Mouse (Mus musculus) heart, postnatal 10 days (tissue): ENCODE measurements at regions not wholly inside any gene's neighbourhood (a gene's known extent, or its start where the extent isn't known, plus 50 kb on each side); places are given as distances from the start of the nearest gene placed in this dataset.

Experiments used
- DNase-seq, 2 experiments: peaks; one replicate each; pipeline ENCODE4 v3.0.0; 2021
- intact Hi-C: fragments of 180-260 bp; cut with DNase I; formaldehyde crosslinking; loops from one replicate; pipeline ENCODE4 v1.15.1; 2025

DNA sequence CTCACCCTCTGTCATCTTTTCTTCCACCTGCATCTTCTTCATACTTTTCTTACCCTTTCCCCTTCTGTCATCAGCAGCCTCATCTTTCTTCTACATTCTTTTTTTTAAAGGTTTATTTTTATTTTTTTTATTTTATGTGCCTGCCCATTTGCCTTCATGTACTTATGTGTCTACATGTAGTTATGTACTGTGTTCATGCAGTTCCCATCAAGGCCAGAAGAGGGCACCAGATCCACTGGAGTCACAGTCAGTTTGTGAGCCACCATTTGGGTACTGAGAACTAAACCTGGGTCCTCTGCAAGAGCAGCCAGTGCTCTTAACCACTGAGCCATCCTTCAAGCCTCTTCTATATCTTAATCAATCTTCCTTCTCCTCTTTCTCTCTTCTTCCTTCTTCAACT, 475.7 kb upstream of the Zmiz1 start:
- peak in 1 of 2 experiments; percentile 21 for DNase-seq
- intact Hi-C loops = no loop called here

DNA sequence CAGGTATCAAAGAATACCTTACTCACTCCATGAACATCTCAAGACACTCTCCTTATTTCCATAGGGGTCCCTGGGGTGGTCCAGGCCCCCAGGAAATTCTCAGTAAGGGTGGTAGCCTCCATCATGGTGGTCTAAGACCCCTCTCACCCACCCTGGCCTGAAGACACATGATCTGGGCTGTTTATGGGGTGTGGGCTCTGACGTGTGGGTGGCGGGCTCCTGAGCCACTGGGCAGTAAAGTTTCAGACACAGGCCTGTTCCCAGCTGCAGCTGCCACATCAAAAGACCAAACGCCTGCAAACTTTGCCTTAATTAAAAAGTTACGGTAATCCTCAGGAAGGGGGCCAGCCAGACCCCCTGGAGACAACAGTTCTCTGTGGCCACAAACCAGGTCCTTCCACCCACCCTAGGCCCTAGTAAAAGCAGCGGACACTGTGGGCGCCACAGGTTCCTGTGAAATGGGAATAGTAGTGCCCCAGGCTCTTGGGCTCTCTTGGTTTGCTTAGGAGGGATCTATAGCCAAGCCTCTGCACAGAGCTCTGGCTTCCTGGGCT, 473.1 kb upstream of the Zmiz1 start:
- intact Hi-C loops = no loop called here
- DNase-seq = no peak

GRCm38 (mm10) chr14:24986404-24986803, 472.6 kb upstream of the Zmiz1 start:
- intact Hi-C loops = no loop called here
- DNase-seq = no peak

DNA sequence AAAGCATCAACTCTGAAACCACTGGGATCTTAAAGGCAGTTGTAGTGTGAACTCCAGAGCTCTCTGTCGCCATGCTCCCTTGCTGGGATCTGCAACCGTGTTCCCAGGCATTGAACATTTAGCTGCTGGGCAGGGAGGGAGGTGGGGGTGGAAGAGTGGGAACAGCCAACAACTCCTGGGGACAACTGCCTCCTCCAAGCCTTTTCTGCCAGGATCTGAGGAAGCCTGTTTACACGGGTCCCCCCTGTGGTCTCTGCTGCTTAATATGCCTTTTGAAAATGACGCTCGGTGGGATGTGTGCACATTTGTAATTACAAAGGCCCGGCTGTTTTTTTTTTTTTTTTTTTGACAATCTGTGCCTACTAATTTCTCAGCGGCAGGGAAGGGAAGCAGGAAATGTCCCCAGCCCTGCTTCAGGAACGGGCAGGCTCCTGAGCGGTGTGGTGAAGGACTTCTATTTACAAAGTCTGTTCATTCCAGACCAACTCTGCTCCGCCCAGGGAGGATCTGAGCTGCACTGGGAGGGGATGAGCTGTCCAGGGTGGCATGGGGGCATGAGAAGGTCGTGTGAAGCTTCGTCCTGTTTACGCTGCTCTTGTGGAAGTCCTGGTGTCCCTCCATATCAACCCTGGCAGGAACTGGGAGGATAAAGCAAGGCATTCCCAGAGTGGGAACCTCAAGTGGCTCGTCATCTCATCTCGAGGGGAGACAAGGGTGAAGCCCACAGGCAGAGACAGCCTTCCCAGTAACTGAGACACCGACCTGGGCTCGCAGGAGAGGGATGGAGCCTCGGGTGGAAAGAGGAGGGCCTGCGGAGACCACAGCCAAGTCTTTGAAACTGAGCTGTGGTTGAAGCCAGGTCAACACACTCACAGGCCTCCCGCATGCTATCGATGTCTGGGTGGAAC, 465.0 kb upstream of the Zmiz1 start:
- DNase-seq = no peak
- intact Hi-C loops = no loop called here

- DNase-seq = no peak
- intact Hi-C loops = no loop called here
Measured at GRCm38 (mm10) chr14:24995226-24995625, 463.8 kb upstream of the Zmiz1 start.

GRCm38 (mm10) chr14:24997786-24998509, 461.0 kb upstream of the Zmiz1 start:
- intact Hi-C loops = no loop called here
- no peak for DNase-seq

DNA sequence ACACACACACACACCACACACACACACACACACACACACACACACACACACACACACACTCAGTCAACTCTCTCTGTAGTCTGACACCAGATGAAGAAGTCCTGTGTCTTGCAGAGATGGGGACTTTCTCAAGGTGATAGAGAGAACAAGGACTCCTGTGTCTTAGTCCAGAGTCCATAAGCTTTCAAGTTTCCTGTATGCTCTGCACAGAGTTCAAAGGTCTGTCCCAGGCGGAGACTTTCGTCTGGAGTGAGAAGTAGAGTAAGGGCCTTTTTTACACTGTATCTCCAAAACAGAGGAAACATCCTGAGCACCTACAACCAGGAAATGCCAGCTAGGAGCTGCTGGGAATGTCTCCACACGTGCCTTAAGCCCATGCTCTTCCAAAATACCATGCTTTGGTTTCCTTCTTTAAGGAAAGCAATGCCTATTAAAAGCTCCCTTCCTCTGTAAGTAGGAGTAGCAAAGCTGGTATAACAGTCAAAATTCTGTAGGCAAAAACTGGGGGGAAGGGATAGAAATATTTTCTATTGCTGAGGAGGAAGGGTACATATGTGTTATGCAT, 459.9 kb upstream of the Zmiz1 start:
- intact Hi-C loops = no loop called here
- DNase-seq = no peak

GRCm38 (mm10) chr14:25005241-25005946, 453.6 kb upstream of the Zmiz1 start:
- no peak for DNase-seq

DNA sequence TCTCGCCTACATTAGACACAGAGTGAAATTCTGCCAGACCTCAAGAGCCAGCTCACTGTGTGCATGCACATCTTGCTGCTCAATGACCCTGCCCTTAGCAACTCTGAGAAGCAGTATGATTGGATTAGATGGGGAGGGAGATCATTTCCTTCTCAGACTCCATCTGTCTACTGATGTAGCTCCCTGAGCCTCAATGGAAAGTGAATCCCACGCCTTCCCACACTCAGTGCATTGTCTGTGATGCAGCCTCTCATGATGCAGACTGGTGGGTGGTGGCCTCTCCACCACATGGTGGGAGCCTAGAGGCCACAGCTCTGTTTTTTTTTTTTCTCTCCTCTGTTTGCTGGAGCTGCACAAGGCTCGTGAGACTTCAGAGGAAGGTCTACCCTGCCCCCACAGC, 447.1 kb upstream of the Zmiz1 start:
- intact Hi-C loops = no loop called here
- DNase-seq = no peak

More at GRCm38 (mm10) chr14:25005241-25005946, 453.6 kb upstream of the Zmiz1 start:
- intact Hi-C loops = no loop called here

- intact Hi-C loops = loop anchor here (1.0 kb wide), 1 partner anchor 26 kb away; no protein-coding TSS in a partner anchor
- no peak for DNase-seq
Measured at GRCm38 (mm10) chr14:25015288-25016238, 443.4 kb upstream of the Zmiz1 start.

GRCm38 (mm10) chr14:25017860-25018259, 441.1 kb upstream of the Zmiz1 start:
- intact Hi-C loops = no loop called here
- DNase-seq = no peak

GRCm38 (mm10) chr14:25019306-25019905, 439.6 kb upstream of the Zmiz1 start:
- intact Hi-C loops = no loop called here
- DNase-seq = no peak

DNA sequence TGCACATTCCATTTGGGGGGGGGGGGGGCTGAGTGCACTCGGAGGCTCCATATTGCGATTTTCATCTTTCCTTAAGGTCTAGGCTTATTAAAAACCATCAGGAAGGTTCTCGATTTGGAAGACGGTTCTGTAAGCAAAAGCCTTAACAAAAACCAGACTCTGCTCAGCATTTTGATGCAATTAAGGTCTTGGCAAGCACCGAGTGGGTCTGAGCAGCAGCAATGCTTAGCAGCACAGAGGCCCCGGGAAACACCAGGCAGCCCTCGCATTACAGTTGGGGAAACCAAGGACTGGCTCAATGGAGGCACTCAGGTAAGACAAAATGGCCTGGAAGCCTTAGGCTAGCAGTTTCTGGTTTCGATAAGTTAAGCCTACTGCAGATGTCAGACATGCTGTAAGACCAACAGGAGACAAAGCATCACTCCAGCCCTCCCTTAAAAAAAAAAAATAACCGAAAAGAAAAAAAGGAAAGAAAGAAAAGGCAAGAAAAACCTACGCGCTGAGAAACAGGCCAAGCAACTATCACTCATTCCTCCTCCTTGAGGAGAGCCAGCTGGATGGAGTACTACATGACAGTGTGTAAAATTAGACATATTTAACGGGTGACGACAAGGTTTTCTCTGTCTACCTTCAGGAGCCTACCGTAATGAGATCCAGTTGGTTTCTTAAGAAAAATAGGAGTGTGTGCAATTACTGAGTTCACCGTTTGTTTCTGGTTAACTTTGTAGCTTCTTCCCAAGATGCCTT, 436.3 kb upstream of the Zmiz1 start:
- DNase-seq = no peak
- intact Hi-C loops = no loop called here

DNA sequence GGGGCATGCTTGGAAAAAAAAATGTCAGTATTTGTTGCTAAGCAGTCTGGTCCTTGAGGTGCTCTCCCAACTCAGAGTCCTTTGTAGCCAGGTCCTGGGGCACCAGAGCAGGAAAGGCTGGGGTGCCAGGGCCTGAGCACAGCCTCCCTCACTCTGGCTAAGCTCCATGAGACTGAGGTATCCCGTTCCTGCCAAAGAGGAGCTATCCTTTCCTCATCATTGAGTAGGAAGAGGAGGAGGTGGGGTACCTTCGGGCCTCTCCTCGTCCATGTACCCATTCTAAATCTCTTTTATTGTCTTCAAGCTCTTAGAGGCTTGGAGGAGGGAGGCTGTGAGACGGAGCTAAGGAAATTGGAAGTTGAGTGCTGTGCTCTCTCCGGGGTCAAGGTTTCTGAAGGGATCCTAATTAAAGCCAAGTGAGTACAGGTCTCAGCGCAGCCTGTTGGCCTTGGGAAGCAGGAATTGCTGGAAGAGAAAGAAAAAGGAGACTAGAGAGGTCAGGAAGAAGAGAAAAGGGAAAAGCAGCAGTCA, 435.6 kb upstream of the Zmiz1 start:
- no peak for DNase-seq
- intact Hi-C loops = no loop called here

GRCm38 (mm10) chr14:25025074-25025473, 433.9 kb upstream of the Zmiz1 start:
- DNase-seq = no peak
- intact Hi-C loops = no loop called here

GRCm38 (mm10) chr14:25027076-25027475, 431.9 kb upstream of the Zmiz1 start:
- no peak for DNase-seq
- intact Hi-C loops = no loop called here

DNA sequence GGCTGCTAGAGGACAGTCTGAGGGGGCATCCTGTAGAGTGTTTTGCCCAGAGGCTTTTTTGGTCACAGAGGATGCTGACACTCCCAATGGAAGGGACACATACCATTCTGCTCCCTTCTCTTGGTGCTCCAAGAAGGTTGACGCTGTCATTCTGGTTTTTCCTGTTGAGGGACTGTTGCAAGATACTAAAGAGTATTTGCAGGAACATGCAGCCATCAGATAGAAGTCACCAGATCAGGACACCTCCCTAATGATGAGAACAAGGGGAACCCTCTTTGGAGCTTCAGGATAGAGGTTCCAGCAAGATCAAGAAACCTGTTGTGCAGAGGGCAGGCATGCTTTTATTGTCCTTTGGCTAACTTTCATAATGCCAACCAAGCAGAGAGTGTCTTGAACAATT, 431.1 kb upstream of the Zmiz1 start:
- DNase-seq = no peak
- intact Hi-C loops = no loop called here

DNA sequence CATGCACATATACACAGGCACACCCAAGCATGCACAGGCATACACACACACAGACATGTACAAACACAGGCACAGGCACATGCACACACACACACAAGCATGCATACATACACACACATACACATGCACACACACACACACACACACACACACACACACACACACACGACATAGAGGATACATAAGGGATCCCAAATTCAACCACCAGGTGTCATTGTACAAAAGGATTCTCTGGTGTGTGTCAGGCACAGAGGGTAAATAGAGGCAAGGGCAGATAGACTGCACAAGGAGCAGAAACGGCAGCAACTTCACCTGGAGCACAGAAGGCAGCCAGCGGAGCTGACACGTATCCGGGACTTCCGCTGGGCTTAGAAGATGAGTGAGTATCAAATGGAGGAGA, 428.1 kb upstream of the Zmiz1 start:
- intact Hi-C loops = no loop called here
- no peak for DNase-seq
